Mouse (Mus musculus): ENCODE data around the gene Znhit1. TPM values are rescaled to one million over a fixed set of nuclear protein-coding genes. Genes with fewer than 3 reads are reported as not detected.

Znhit1 gene
- polyA plus RNA-seq, 1 experiment from 2014 or later = 132 TPM

MicroRNAs within 50 kb of the gene (microRNA counts, 519-probe panel; counts per million panel counts)
- not detected for microRNA mmu-miR-702

Small RNA genes lying within 50 kb of the gene (microRNA-seq; reads per million reads assigned to microRNA genes)
- gene Mir702 = 90.1 reads per million, percentile 53 among the genes with 10 or more reads in this experiment

Other genes with a start within 250 kb of the Znhit1 start
- 31.6 and 34.3 TPM in 2 replicates for gene Col26a1, start 104.8 kb downstream of the Znhit1 start, polyA plus RNA-seq (2015; fragmentation: Nextera tagmentation; extraction: Ambion mirVana)
- 125 and 132 TPM in 2 replicates for gene Ift22, start 79.9 kb downstream of the Znhit1 start, polyA plus RNA-seq (2015; fragmentation: Nextera tagmentation; extraction: Ambion mirVana)
- 357 and 367 TPM in 2 replicates for gene Fis1, start 34.7 kb downstream of the Znhit1 start, polyA plus RNA-seq (2015; fragmentation: Nextera tagmentation; extraction: Ambion mirVana)
- gene Cldn15, start 21.4 kb downstream of the Znhit1 start, polyA plus RNA-seq (2015; fragmentation: Nextera tagmentation; extraction: Ambion mirVana) = 0.18 and 0.36 TPM in 2 replicates
- gene Plod3, start 1.0 kb downstream of the Znhit1 start, polyA plus RNA-seq (2015; fragmentation: Nextera tagmentation; extraction: Ambion mirVana) = 38.9 and 44.1 TPM in 2 replicates
- 9.9 and 11.1 TPM in 2 replicates for gene Vgf, start 38.4 kb upstream of the Znhit1 start, polyA plus RNA-seq (2015; fragmentation: Nextera tagmentation; extraction: Ambion mirVana)
- 284 TPM in 2 replicates for gene Ap1s1, start 58.1 kb upstream of the Znhit1 start, polyA plus RNA-seq (2015; fragmentation: Nextera tagmentation; extraction: Ambion mirVana)
- gene Serpine1, start 84.2 kb upstream of the Znhit1 start, polyA plus RNA-seq (2015; fragmentation: Nextera tagmentation; extraction: Ambion mirVana) = 0.34 and 0.41 TPM in 2 replicates
- gene Trim56, start 128.2 kb upstream of the Znhit1 start, polyA plus RNA-seq (2015; fragmentation: Nextera tagmentation; extraction: Ambion mirVana) = 1.9 and 2.5 TPM in 2 replicates
- not detected in 2 replicates for gene Muc3, start 161.3 kb upstream of the Znhit1 start, polyA plus RNA-seq (2015; fragmentation: Nextera tagmentation; extraction: Ambion mirVana)
- 0.40 TPM in 1 of 2 replicates, not detected in the other for gene Muc3a, start 224.4 kb upstream of the Znhit1 start, polyA plus RNA-seq (2015; fragmentation: Nextera tagmentation; extraction: Ambion mirVana)

Data from midbrain, embryonic 15.5 days (tissue).